Mouse (Mus musculus): ENCODE results near the gene Tecpr2.

DNA sequence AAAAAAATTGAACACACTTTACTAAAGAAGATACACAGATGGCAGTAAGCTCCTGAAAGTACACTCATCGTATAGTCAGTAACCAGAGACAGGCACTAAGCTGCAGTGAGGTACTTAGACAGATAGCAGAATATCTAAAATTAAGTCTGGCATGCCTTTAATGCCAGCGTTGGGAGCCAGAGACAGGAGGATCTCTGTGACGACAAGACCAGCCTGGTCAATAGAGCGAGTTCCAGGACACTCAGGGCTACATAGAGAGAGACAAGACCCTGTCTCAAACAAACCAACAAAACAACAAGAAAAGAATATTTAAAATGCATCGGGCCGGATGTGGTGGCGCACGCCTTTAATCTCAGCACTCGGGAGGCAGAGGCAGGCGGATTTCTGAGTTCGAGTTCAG, 109.0 kb downstream of the Tecpr2 start:
- TF ChIP-seq POLR2A (IDR thresholded peaks at IDR 0.05; ENCODE audit: borderline replicate concordance, insufficient read depth, low read length) (no peak), CTCF (IDR thresholded peaks at IDR 0.05; ENCODE audit: borderline replicate concordance, insufficient read depth, low read depth, low read length) (no peak)
